Mouse (Mus musculus) myocyte (in vitro differentiated cells): ENCODE measurements around the gene Dleu7.

ENCODE experiments used
- E2F4 ChIP-seq: IDR thresholded peaks from one replicate; pipeline ENCODE4 v1.6.1; 2011; ENCODE audit warnings: mild to moderate bottlenecking, control low read depth, moderate library complexity; ENCODE audit not compliant: insufficient read depth
- MAX ChIP-seq: IDR thresholded peaks from one replicate; pipeline ENCODE4 v1.6.1; 2011; ENCODE audit warnings: low read depth, mild to moderate bottlenecking, control low read depth
- MYOD1 ChIP-seq, 3 experiments: IDR thresholded peaks; one replicate each; pipeline ENCODE4 v1.6.1; 2011; ENCODE audit warnings: control low read depth in 2 of 3, low read depth in 2 of 3, mild to moderate bottlenecking in 2 of 3, moderate library complexity in 1 of 3; ENCODE audit not compliant: insufficient read length in 2 of 3, control insufficient read depth in 1 of 3
- MYOG ChIP-seq, 3 experiments: IDR thresholded peaks; one replicate each; pipeline ENCODE4 v1.6.1; 2011; ENCODE audit warnings: control low read depth in 2 of 3, low read depth in 2 of 3, mild to moderate bottlenecking in 2 of 3; ENCODE audit not compliant: insufficient read length in 2 of 3, control insufficient read depth in 1 of 3, insufficient read depth in 1 of 3
- POLR2A ChIP-seq: IDR thresholded peaks from one replicate; pipeline ENCODE4 v1.6.1; 2011; ENCODE audit warnings: low read depth, mild to moderate bottlenecking, control low read depth, moderate library complexity; ENCODE audit not compliant: insufficient read length
- POLR2AphosphoS2 ChIP-seq: IDR thresholded peaks from one replicate; pipeline ENCODE4 v1.6.1; 2011; ENCODE audit warnings: low read depth, control low read depth; ENCODE audit not compliant: insufficient read length
- SRF ChIP-seq: IDR thresholded peaks from one replicate; pipeline ENCODE4 v1.6.1; 2011; ENCODE audit warnings: low read depth; ENCODE audit not compliant: control insufficient read depth, insufficient read length
- TCF12 ChIP-seq: IDR thresholded peaks from one replicate; pipeline ENCODE4 v1.6.1; 2011; ENCODE audit warnings: mild to moderate bottlenecking, control low read depth; ENCODE audit not compliant: poor library complexity, insufficient read depth, severe bottlenecking
- TCF3 ChIP-seq: IDR thresholded peaks from one replicate; pipeline ENCODE4 v1.6.1; 2011; ENCODE audit warnings: low read depth, control low read depth; ENCODE audit not compliant: insufficient read length
- USF1 ChIP-seq: IDR thresholded peaks from one replicate; pipeline ENCODE4 v1.6.1; 2011; ENCODE audit warnings: low read depth, mild to moderate bottlenecking, control low read depth, moderate library complexity

- TF ChIP-seq POLR2A (no peak), USF1 (no peak), E2F4 (no peak), POLR2AphosphoS2 (no peak), MAX (no peak), MYOD1 (IDR thresholded peaks at IDR 0.05; ENCODE audit: control insufficient read depth in 1 of 3, insufficient read length in 2 of 3, low read depth in 2 of 3) (no peak), MYOG (IDR thresholded peaks at IDR 0.05; ENCODE audit: control insufficient read depth in 1 of 3, insufficient read depth in 1 of 3, insufficient read length in 2 of 3, low read depth in 2 of 3) (no peak), SRF (no peak), TCF12 (no peak), TCF3 (no peak)
Observed at GRCm38 (mm10) chr14:62307555-62307954, 14.7 kb upstream of the Dleu7 start.
